Mouse (Mus musculus): ENCODE measurements around the gene Erbb4.

GRCm38 (mm10) chr1:68762456-68762855, 345.4 kb downstream of the Erbb4 start:
- TF ChIP-seq POLR2A (IDR thresholded peaks at IDR 0.05; ENCODE audit: extremely low read depth, insufficient read depth, low read length) (no peak), CTCF (IDR thresholded peaks at IDR 0.05; ENCODE audit: low read depth, low read length) (no peak)

Data from liver, adult 2 months (tissue).